Mouse (Mus musculus): ENCODE data around the gene Tmc8. TPM values are rescaled to one million over a fixed set of nuclear protein-coding genes. Genes with fewer than 3 reads are reported as not detected.
A peak's percentile ranks its signal among the peaks of the same experiment; 100 is the strongest.

Tmc8 gene
- polyA plus RNA-seq, 1 experiment from 2014 or later = 0.81 TPM

DNA sequence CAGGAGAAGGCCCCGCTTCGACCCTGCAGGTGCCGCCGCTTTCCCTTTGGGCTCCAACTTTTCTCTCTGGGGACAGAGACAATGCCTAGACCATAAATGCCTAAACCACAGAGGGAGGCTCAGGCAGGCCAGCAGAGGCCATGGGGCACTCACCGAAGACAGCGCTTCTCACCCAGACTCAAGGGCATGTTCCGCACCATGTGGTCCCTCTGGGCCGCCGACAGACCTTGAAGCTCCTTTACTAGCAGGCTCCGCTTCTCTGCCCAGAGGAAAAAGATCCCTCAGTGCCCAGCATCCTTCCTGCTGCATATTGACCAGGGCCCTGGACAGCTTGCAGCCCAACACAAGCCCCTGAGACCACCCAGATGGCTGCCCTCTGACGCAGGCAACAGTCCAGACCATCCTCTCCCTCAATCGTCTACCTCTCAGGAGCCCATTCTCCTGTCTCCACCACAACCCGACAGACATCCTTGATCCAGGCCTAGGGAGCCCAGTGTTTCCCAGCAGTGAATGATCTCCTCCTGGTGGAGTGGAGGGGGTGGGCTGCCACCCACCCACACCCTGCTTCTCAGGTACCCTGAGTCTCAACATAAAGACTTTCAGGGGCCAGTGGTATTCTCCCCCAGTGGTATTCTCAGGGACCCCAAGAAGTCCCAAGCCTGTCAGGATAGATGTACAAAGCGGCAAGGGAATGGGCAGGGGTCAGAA lies 5.6 kb upstream of the Tmc8 start:
- Histone ChIP-seq H3K36me3 (peaks cover 55% of the 10 kb centered on the region), H3K27me3 (peaks cover 1% of the 10 kb centered on the region; the same call in 1 of the 2 replicates), H3K9ac (no peak overlapping the region), H3K27ac (no peak overlapping the region), H3K4me2 (replicated peaks) (no peak overlapping the region), H3K4me3 (no peak overlapping the region), H3K4me1 (peaks cover 29% of the 10 kb centered on the region), H3K9me3 (no peaks in the 10 kb centered on the region)
- WGBS = 92% methylated on average over 14 of the region's 14 CpGs
- ATAC-seq (ENCODE audit: low FRiP score, low read depth) = no peak

DNA sequence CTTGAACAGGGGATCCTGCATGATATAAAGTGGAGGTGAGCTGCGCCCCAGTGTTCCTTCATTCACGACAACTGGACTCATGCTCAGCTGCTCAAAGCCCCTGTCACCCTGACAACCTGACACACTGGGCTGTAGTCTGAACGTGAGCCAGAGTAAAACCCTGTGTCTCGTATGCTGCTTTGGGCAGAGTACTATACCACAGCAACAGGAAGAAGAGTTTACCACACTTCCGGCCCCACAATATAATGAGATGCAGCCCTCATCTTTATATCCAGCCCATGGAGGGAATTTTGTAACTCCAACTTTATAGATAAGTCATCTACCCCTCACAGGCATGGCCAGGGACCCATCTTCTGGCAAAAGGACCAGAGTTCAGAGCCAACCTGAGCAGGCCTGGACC lies 4.8 kb upstream of the Tmc8 start:
- peaks cover 10% of the 10 kb centered on the region for H3K27me3 ChIP-seq
- H3K4me2 ChIP-seq (replicated peaks) = no peak overlapping the region
- peaks cover 38% of the 10 kb centered on the region for H3K4me1 ChIP-seq
- WGBS = 83% methylated on average over 5 of the region's 5 CpGs
- H3K9ac ChIP-seq = no peak overlapping the region
- peaks cover 48% of the 10 kb centered on the region for H3K36me3 ChIP-seq
- H3K9me3 ChIP-seq = no peaks in the 10 kb centered on the region
- H3K4me3 ChIP-seq = no peak overlapping the region
- H3K27ac ChIP-seq = no peak overlapping the region
- no peak for ATAC-seq (ENCODE audit: low FRiP score, low read depth)

DNA sequence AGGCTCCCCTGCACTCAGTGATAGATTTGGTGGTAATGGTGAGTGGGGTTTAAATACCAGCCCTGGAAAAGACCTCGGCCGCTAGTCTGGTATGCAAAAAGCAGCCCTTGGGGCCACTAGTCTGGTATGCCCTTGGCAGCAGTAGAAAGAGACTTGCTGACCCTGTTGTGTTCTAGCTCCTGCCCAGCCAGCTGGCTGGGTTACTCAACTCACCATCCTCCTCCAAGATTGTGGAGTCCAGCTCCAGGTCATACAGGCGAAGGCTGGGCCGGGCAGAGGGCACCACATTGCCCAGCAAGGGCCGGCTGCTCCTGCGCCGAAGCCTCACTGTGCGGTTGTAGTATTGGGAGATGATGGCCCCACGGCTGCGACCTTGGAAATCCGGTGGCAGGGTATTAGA lies 3.8 kb upstream of the Tmc8 start:
- H3K36me3 ChIP-seq = peaks cover 38% of the 10 kb centered on the region
- WGBS = 93% methylated on average over 11 of the region's 11 CpGs

DNA sequence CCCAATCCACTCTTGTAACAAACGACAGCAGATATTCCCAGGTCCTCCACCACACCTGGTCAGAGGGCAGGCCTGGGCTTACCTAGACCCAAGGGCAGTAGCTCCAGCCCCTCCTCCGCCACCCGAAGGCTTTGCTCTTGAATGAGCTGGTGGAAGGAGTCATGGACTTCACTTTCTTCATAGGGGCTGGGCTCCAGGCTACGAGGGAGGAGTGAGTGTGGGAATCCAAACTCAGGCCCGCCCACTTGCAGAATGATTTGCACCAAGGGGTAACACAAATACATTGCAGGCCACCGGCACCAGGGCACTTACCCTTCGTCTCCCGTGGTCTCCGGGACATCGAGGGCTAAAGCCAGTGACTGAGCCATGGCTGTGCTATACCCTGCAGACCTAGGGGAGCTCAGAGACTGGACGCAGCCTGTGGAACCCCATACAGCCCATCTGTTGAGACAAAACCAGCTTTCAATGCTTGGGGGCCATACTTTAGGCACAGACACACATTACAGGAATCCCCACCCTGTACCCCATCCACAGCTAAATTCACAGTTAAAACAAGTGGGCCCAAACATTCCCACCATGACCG lies 2.9 kb upstream of the Tmc8 start:
- Histone ChIP-seq H3K4me2 (replicated peaks) (peak overlapping the region; percentile 98), H3K4me3 (peak overlapping the region; percentile 58), H3K9me3 (no peaks in the 10 kb centered on the region), H3K27me3 (peaks cover 24% of the 10 kb centered on the region), H3K27ac (peak overlapping the region; percentile 78; the same call in 1 of the 2 replicates), H3K9ac (peak overlapping the region; percentile 75), H3K4me1 (peaks cover 48% of the 10 kb centered on the region), H3K36me3 (peaks cover 29% of the 10 kb centered on the region)
- WGBS = 50% methylated on average over 12 of the region's 12 CpGs
- no peak for ATAC-seq (ENCODE audit: low FRiP score, low read depth)

More for the DNA sequence above, 3.8 kb upstream of the Tmc8 start:
- no peak for ATAC-seq (ENCODE audit: low FRiP score, low read depth)
- Histone ChIP-seq H3K4me1 (peaks cover 42% of the 10 kb centered on the region), H3K9ac (no peak overlapping the region), H3K4me2 (replicated peaks) (no peak overlapping the region), H3K9me3 (no peaks in the 10 kb centered on the region), H3K4me3 (no peak overlapping the region), H3K27ac (no peak overlapping the region), H3K27me3 (peaks cover 19% of the 10 kb centered on the region)

DNA sequence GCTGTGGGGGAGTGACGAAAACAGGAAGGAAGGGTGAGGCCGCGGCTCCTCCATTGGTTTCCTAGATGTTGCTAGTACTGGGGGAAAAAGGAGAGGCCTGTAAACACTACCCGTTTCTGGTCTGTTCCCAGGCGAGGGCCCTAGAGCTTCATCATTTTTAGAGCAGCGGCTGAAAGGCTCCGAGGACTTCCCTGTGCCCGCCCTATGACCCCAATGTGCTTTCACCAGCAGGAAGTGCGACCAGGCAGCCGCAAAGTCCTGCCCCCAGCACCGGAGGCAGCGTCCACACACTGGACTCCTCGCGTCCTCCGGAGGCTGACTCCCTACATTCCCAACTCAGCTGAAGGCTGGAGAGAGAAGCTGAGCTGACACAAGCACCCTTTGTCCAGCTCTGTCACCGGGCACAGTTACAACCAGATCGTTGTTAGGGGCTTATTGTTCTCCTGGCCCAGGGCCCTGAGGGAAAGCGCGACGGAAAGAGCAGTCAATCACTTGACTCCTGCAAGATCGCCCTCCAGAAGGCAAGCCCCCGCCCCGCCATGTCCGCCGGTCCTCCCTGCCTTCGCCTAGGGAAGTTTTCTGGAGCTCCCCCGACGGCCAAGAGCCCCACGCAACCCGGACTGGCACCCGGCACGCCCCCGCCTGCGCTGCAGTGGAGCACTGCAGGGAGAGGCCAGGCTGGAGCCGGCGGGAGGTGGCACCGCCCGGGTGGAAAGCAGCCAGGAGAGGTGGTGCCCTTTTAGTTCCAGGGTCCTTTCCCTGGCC lies 2.3 kb upstream of the Tmc8 start:
- H3K4me1 ChIP-seq = peaks cover 48% of the 10 kb centered on the region
- H3K4me3 ChIP-seq = peak overlapping the region; percentile 58
- peak overlapping the region; percentile 98 for H3K4me2 ChIP-seq (replicated peaks)
- peak overlapping the region; percentile 75 for H3K9ac ChIP-seq
- WGBS = 4% methylated on average over 38 of the region's 38 CpGs
- no peak; the same call in 1 of the 2 replicates for ATAC-seq (ENCODE audit: low FRiP score, low read depth)
- peak overlapping the region; percentile 78 for H3K27ac ChIP-seq
- peaks cover 28% of the 10 kb centered on the region for H3K27me3 ChIP-seq
- H3K36me3 ChIP-seq = peaks cover 24% of the 10 kb centered on the region
- no peaks in the 10 kb centered on the region for H3K9me3 ChIP-seq

DNA sequence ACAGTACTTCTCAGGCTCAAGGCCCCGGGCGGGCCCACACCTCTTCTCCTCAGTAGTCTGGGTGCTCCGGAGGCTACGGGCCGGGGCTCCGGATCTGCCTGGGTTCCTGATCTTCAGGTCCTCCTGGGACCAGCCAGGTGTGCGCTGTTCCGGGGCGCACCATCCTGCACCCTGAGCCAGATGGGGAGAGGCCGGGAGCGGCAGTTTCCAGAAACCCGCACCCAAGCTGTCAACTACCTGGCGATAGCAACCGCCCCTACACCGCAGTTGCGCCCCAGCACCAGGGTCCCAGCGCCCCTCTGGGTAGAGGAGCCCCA lies 1.7 kb upstream of the Tmc8 start:
- peak overlapping the region; percentile 75 for H3K9ac ChIP-seq
- H3K27ac ChIP-seq = peak overlapping the region; percentile 78
- H3K36me3 ChIP-seq = peaks cover 19% of the 10 kb centered on the region
- WGBS = under 1% methylated on average over 17 of the region's 17 CpGs
- peaks cover 28% of the 10 kb centered on the region for H3K27me3 ChIP-seq
- H3K9me3 ChIP-seq = no peaks in the 10 kb centered on the region
- peak overlapping the region; percentile 58 for H3K4me3 ChIP-seq
- H3K4me2 ChIP-seq (replicated peaks) = peak overlapping the region; percentile 98
- 0 out of 2 replicates have a peak, but pooled peaks have one; percentile 13 for ATAC-seq (ENCODE audit: low FRiP score, low read depth)
- H3K4me1 ChIP-seq = peaks cover 48% of the 10 kb centered on the region

DNA sequence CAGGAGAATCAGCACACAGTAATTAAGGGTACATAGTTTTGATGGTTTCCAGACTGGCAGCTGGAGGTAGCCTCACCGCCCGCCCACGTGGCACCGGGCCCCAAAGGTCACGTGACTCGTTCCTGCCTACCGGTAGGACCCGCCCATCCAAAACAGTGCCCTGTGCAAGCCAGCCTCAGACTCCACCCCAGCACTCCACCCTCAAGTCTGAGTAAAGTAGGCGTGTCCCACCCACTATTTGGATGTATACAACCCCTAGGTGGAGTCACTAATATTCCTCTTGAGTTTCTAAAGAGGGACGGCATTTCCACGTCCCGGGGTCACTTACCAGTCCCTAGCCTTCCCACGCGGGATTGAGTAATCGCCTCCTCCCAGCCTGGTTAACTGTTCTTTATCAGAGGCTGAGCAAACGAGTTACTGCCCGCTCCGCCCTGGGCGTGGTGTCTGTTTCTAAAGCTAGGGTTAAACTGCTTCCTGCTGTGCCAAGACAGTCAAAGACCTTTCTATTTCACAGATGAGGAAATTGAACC lies 1.2 kb upstream of the Tmc8 start:
- peak overlapping the region; percentile 75; the same call in 1 of the 2 replicates for H3K9ac ChIP-seq
- ATAC-seq (ENCODE audit: low FRiP score, low read depth) = peak; percentile 83
- H3K4me1 ChIP-seq = peaks cover 48% of the 10 kb centered on the region
- H3K9me3 ChIP-seq = no peaks in the 10 kb centered on the region
- 1% methylated on average over 19 of the region's 19 CpGs for WGBS
- peak overlapping the region; percentile 98 for H3K4me2 ChIP-seq (replicated peaks)
- peaks cover 14% of the 10 kb centered on the region for H3K36me3 ChIP-seq
- H3K4me3 ChIP-seq = peak overlapping the region; percentile 58
- peak overlapping the region; percentile 78 for H3K27ac ChIP-seq
- peaks cover 28% of the 10 kb centered on the region for H3K27me3 ChIP-seq

DNA sequence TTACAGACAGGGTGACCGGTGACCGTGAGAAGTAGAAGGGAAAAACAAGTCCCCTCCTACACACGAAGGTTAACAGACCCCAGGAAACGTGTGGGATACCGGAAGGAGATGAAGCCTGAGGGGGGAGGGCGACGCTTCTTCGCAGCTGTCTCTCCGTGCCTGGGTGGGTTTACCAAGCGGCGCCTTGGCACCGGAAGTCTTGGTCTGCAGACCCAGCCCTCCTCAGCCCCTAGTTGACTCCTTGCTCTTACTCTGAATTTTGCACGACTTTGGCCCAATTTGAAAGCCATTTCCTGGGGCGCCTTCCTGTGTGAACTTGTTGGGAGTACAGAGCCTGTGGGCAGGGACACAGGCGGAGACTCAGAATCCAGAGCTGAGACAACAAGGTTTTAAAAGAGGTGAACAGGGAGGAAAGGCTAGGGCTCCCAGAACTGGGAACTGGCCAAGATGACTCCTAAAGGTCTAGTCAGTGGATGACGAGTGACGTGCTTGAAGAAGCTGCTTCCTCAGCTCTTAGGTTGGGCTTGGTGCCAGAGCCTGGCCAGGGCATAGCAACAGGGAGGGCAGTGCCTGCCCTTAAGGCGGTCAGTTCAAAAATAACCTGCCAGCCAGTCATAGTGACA lies 566 bp upstream of the Tmc8 start:
- Histone ChIP-seq H3K27ac (peak overlapping the region; percentile 70), H3K9ac (peak overlapping the region; percentile 19; the same call in 1 of the 2 replicates), H3K4me2 (replicated peaks) (peak overlapping the region; percentile 98), H3K9me3 (no peaks in the 10 kb centered on the region), H3K4me3 (peak overlapping the region; percentile 58), H3K4me1 (peaks cover 48% of the 10 kb centered on the region), H3K36me3 (peaks cover 7% of the 10 kb centered on the region), H3K27me3 (peaks cover 28% of the 10 kb centered on the region)
- WGBS = 17% methylated on average over 18 of the region's 18 CpGs
- ATAC-seq (ENCODE audit: low FRiP score, low read depth) = no peak

DNA sequence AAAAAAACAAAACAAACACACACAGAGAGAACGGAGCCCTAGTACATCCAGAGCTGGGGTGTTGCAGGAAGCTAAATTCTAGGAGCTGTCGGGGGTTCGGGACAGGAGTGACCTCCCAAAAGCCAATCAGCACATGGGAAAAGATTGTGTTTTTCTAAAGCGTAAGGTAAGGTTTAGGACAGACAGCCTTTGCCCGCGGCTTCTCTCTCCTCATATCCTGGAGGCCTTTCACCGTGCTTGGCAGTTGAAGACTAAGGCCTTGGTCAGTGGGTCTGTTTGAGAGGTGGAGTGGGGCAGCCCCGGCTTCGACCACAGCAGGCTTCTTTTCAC lies 794 bp downstream of the Tmc8 start:
- H3K4me2 ChIP-seq (replicated peaks) = peak overlapping the region; percentile 66
- WGBS = 61% methylated on average over 9 of the region's 9 CpGs
- H3K4me1 ChIP-seq = peaks cover 48% of the 10 kb centered on the region
- peak overlapping the region; percentile 57 for H3K9ac ChIP-seq
- H3K27me3 ChIP-seq = peaks cover 28% of the 10 kb centered on the region
- no peaks in the 10 kb centered on the region; the same call in 1 of the 2 replicates for H3K36me3 ChIP-seq
- no peaks in the 10 kb centered on the region for H3K9me3 ChIP-seq
- H3K27ac ChIP-seq = no peak overlapping the region
- no peak for ATAC-seq (ENCODE audit: low FRiP score, low read depth)
- H3K4me3 ChIP-seq = peak overlapping the region; percentile 31

DNA sequence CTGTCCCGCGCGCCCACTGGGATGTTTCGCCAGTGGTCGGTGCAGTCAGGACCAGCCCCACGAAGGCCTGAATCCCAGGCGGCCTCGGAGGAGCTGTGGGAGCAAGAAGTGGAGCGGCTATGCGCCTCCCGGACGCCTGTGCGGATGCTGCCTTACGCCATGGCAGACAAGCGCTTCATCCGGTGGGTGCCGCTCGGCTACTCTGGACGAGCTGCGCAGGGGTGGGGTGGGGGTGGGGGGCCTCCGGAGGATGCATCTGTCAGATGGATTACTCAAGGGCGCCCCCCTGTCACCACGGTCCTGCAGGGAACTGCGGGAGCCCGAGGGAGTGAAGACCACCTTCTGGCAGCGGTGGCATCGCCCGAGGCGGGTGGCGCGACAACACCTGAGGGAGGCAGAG lies 1.2 kb downstream of the Tmc8 start:
- peaks cover 48% of the 10 kb centered on the region for H3K4me1 ChIP-seq
- peak overlapping the region; percentile 66 for H3K4me2 ChIP-seq (replicated peaks)
- no peak overlapping the region for H3K27ac ChIP-seq
- ATAC-seq (ENCODE audit: low FRiP score, low read depth) = no peak
- WGBS = 4% methylated on average over 22 of the region's 31 CpGs
- no peaks in the 10 kb centered on the region; the same call in 1 of the 2 replicates for H3K36me3 ChIP-seq
- H3K9ac ChIP-seq = peak overlapping the region; percentile 57
- peak overlapping the region; percentile 31 for H3K4me3 ChIP-seq
- peaks cover 28% of the 10 kb centered on the region for H3K27me3 ChIP-seq
- H3K9me3 ChIP-seq = no peaks in the 10 kb centered on the region

DNA sequence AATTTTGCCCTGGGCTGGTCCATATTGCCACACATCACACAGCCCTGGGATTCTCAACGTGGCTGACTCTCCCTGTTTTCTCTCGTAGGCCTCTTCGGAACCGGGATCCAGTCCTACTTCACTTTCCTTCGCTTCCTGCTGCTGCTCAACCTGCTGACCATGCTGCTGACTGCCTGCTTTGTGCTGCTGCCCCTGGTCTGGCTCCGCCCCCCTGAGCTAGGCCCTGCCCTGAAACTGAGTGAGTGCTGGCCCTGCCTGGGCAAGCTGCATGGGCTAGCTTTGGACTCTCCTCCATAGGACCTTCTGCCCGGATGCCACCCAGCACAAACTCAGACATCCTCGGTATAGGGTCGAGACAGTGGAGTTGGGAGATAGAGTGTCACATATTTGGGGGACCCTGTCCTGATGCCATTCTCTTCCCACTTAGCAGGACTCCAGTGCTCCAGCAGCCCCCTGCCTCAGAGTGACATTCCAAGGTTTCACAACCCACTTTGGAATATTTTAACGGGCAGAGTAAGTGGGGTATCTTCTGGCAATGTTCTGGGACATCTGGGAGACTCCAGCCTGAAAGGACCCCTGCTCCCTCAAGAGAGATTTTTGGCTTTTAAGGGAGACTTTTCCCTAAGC lies 1.9 kb downstream of the Tmc8 start:
- Histone ChIP-seq H3K4me3 (peak overlapping the region; percentile 31), H3K27ac (no peak overlapping the region), H3K27me3 (peaks cover 28% of the 10 kb centered on the region), H3K9ac (peak overlapping the region; percentile 57; the same call in 1 of the 2 replicates), H3K36me3 (no peaks in the 10 kb centered on the region), H3K4me2 (replicated peaks) (peak overlapping the region; percentile 66), H3K4me1 (peaks cover 43% of the 10 kb centered on the region), H3K9me3 (no peaks in the 10 kb centered on the region)
- 38% methylated on average over 10 of the region's 10 CpGs for WGBS
- no peak for ATAC-seq (ENCODE audit: low FRiP score, low read depth)
